Mouse (Mus musculus) kidney, adult 2 months (tissue): ENCODE results near the gene Galm.

ENCODE experiments used
- CTCF ChIP-seq: fragments of 200-500 bp; conservative IDR thresholded peaks from 2 replicates; pipeline ENCODE4 v1.5.1; 2011; ENCODE audit warnings: low read depth, mild to moderate bottlenecking, control low read depth, low read length, moderate library complexity, mixed read lengths; ENCODE audit not compliant: insufficient read depth, insufficient read length
- POLR2A ChIP-seq: fragments of 200-500 bp; IDR thresholded peaks from one replicate; pipeline ENCODE4 v1.6.1; 2011; ENCODE audit warnings: low read depth, low read length, control low read depth

GRCm38 (mm10) chr17:80199160-80199778 is 72.0 kb downstream of the Galm start:
- TF ChIP-seq CTCF (no peak), POLR2A (no peak)
